Mouse (Mus musculus) heart, adult 2 months (tissue): ENCODE measurements at regions not wholly inside any gene's neighbourhood (a gene's known extent, or its start where the extent isn't known, plus 50 kb on each side); places are given as distances from the start of the nearest gene placed in this dataset.

Experiments
- DNase-seq, 2 experiments: peaks; one replicate each; pipeline ENCODE4 v3.0.0; 2021
- H3K27ac ChIP-seq: fragments of 200-600 bp; 2 replicates; pipeline ENCODE4 v1.8.1; 2022
- H3K27me3 ChIP-seq: fragments of 200-500 bp; 2 replicates; pipeline ENCODE4 v1.6.1; 2012; ENCODE audit warnings: mild to moderate bottlenecking, low read length, inconsistent platforms, mixed read lengths; ENCODE audit not compliant: control insufficient read depth, insufficient read depth
- H3K36me3 ChIP-seq: fragments of 200-500 bp; 2 replicates; pipeline ENCODE4 v1.6.1; 2012; ENCODE audit warnings: low read length, inconsistent platforms; ENCODE audit not compliant: control insufficient read depth, insufficient read depth
- H3K4me1 ChIP-seq: fragments of 200-500 bp; 2 replicates; pipeline ENCODE4 v1.6.1; 2011; ENCODE audit warnings: low read length; ENCODE audit not compliant: control insufficient read depth, insufficient read depth
- H3K4me3 ChIP-seq: fragments of 200-600 bp; 2 replicates; pipeline ENCODE4 v1.8.1; 2022
- H3K79me2 ChIP-seq: fragments of 200-500 bp; replicated peaks from 2 replicates; pipeline ENCODE4 v1.6.1; 2012; ENCODE audit warnings: mild to moderate bottlenecking, inconsistent platforms, low read length, moderate library complexity, mixed read lengths; ENCODE audit not compliant: control insufficient read depth, insufficient read depth
- H3K9ac ChIP-seq: fragments of 200-500 bp; 2 replicates; pipeline ENCODE4 v1.6.1; 2012; ENCODE audit warnings: low read depth, mild to moderate bottlenecking, control low read depth, inconsistent platforms, low read length, mixed read lengths
- CTCF ChIP-seq: fragments of 200-600 bp; IDR thresholded peaks from 2 replicates; pipeline ENCODE4 v1.8.1; 2022; ENCODE audit warnings: antibody characterized with exemption, mild to moderate bottlenecking, moderate library complexity
- EP300 ChIP-seq: fragments of 200-500 bp; IDR thresholded peaks from 2 replicates; pipeline ENCODE4 v1.6.1; 2011; ENCODE audit warnings: low read depth, low read length, control low read depth; ENCODE audit not compliant: insufficient read depth
- POLR2A ChIP-seq: fragments of 200-500 bp; IDR thresholded peaks from 2 replicates; pipeline ENCODE4 v1.6.1; 2011; ENCODE audit warnings: mild to moderate bottlenecking, low read depth, low read length, control low read depth; ENCODE audit not compliant: insufficient read depth
- WGBS: fragments of 180-500 bp; shearing (Covaris S2); methylation state at CpG from one replicate; pipeline ENCODE4 v1.1.7; 2018; 5-methylcytosine and 5-hydroxymethylcytosine counted together
- intact Hi-C: fragments of 180-260 bp; cut with DNase I; formaldehyde crosslinking; loops from one replicate; pipeline ENCODE4 v1.15.1; 2025

DNA sequence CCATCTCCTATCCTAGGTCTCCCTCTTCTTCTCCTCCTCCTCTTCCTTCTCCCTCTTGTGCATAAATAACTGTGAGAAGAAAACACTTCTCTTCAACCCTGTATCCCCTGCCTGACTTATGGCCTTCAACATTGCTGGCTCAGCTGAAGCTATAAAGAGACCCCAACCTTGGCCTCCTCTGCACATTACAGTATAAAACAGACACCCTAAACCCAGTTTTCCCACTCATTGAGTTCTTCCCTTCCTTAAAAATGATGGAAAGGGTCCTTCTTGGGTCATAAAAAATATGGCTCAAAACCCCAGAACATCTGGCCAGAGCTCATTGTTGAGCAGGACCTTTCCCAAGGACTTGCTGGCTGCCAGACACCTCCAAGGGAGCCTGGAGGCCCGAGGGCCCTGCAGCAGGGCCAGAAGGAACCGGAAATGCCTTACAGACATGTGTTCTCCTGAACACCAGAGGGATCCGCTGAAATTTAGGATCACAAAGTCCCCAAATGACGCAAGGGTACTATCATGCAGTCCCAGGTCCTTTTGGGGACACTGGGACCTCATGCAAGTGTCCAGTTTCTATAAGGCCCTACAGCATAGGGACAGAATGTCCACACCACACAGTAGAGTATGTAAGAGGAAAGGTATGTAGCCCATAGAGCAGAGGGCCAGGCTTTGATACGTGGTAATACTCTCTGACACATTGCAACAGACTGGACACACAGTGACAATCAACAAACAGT is 109.9 kb upstream of the Gm14444 start:
- Histone ChIP-seq H3K27me3 (no peaks in the 10 kb centered on the region), H3K79me2 (no peaks in the 10 kb centered on the region), H3K9ac (no peak overlapping the region), H3K27ac (no peak overlapping the region), H3K4me1 (no peaks in the 10 kb centered on the region; the same call in 1 of the 2 replicates), H3K36me3 (no peaks in the 10 kb centered on the region), H3K4me3 (no peak overlapping the region)
- WGBS: 58% methylated on average over 5 of the region's 5 CpGs
- DNase-seq: peak; percentile 27 to 28
- no peak for TF ChIP-seq CTCF
- no peak for TF ChIP-seq POLR2A
- TF ChIP-seq EP300: no peak
- intact Hi-C loops: loop anchor here (1.0 to 10.0 kb wide), 5 partner anchors 43 to 1335 kb away; no protein-coding TSS in a partner anchor

DNA sequence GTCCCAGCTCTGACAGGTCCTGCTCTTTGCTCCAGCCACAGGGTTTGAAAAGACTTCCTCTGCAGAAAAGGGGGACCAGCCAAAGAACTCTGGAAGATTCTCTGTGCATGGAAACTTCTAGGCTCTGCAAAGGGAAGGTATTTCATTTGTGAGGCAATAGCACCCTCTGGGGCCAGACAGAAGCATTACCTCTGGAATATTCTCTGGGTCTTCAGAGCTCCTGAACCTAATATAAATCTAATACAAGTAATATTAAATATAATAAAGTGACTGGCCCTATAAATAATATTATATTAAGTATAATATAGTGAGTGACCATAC is 109.4 kb upstream of the Gm14444 start:
- intact Hi-C loops: loop anchor here (1.0 to 5.0 kb wide), 4 partner anchors 43 to 1313 kb away; no protein-coding TSS in a partner anchor
- peak; percentile 49 to 63 for DNase-seq
- H3K4me3 ChIP-seq: no peak overlapping the region
- H3K9ac ChIP-seq: no peak overlapping the region
- TF ChIP-seq CTCF (peak; percentile 83), EP300 (no peak)
- no peak overlapping the region for H3K27ac ChIP-seq
- no peaks in the 10 kb centered on the region; the same call in 1 of the 2 replicates for H3K4me1 ChIP-seq
- H3K79me2 ChIP-seq: no peaks in the 10 kb centered on the region
- no peaks in the 10 kb centered on the region for H3K36me3 ChIP-seq
- no peaks in the 10 kb centered on the region for H3K27me3 ChIP-seq

DNA sequence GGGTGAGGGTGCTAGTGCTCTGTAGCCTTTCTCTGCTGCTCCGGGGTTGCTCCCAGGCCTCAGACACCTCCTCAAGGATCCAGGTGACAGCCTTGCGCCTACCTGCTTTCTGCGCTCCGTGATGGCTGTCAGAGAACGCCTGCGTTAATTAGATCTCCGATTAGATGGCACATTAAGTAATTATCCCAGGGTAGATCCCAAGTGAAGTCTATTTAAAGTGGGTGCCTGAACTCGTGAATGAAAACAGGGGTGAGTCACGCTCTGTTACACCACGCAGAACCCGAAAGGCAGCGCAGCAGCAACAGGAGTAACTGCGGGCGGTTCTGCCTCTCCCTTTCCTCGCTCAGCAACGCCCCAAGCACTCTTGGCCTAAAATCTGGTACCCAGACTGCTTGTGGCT is 108.2 kb upstream of the Gm14444 start:
- WGBS: 87% methylated on average over 16 of the region's 16 CpGs
- Histone ChIP-seq H3K4me3 (no peak overlapping the region), H3K27ac (no peak overlapping the region), H3K36me3 (no peaks in the 10 kb centered on the region), H3K79me2 (no peaks in the 10 kb centered on the region), H3K4me1 (no peaks in the 10 kb centered on the region; the same call in 1 of the 2 replicates), H3K27me3 (no peaks in the 10 kb centered on the region), H3K9ac (no peak overlapping the region)
- intact Hi-C loops: loop anchor here (2.0 to 5.0 kb wide), 3 partner anchors 44 to 1314 kb away; no protein-coding TSS in a partner anchor
- DNase-seq: no peak
- TF ChIP-seq EP300: no peak
- TF ChIP-seq CTCF: no peak
- no peak for TF ChIP-seq POLR2A

DNA sequence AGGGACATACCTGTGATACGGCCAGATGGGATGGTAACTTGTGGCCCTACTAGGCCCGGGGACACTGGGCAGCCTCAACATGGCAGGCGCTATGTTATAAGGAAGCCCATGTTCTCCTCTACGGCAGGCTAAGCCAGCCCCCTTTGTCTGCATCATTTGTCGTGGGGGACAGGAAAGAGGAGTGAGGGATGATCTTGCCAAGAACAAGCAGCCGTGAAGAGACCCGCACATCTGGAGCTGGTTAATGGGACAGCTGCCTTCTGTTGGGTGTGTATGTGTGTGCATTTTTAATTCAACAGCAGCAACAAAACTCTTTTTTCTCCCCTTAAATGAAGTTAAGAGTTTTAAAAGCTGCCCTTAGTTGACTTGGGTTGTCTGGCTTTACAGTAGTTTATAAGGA is 106.4 kb upstream of the Gm14444 start:
- H3K9ac ChIP-seq: no peak overlapping the region
- H3K4me3 ChIP-seq: no peak overlapping the region
- no peak for DNase-seq
- no peaks in the 10 kb centered on the region for H3K36me3 ChIP-seq
- no peaks in the 10 kb centered on the region for H3K79me2 ChIP-seq
- H3K4me1 ChIP-seq: no peaks in the 10 kb centered on the region; the same call in 1 of the 2 replicates
- intact Hi-C loops: loop anchor here (5.0 kb wide), 2 partner anchors 46 to 1316 kb away; no protein-coding TSS in a partner anchor
- no peak overlapping the region for H3K27ac ChIP-seq
- 59% methylated on average over 7 of the region's 7 CpGs for WGBS
- no peaks in the 10 kb centered on the region for H3K27me3 ChIP-seq
- TF ChIP-seq POLR2A (no peak), EP300 (no peak), CTCF (no peak)

DNA sequence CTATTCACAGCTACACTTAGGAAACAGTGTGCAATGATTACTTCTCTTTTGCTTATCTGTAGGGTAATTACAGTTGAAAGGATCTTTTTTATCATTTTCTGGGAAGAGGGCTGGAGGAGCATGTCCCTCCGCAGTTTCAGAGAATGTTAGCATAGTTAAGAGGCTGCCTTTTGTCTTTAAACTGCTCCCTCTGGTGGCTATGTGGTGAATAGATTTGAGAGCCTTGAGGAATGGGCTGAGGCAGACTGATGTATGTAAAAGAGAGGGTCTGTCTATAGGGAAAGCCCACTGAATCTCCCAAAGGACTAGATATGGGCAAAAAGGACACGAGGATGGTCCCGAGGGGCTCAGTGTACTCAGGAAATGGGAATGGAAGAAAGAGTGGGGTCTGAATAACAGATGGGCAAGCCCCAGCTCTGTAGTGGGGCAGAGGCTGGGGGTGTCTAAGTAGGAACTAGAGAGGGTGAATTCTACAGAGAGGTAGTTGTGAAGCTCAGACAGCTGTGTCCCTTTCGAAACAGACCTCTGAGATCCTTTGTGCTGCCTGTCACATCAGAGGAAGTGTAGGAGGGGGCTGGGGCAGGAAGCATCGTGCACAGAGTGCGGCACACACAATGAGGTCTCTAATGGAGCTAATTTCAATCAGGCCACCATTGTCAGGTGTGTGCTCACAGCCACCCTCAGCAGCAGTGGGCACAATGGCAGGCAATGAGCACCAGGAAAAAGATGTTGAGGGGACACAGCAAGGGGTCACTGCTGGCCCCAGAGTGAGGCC is 104.0 kb upstream of the Gm14444 start:
- no peak for DNase-seq
- no peaks in the 10 kb centered on the region for H3K36me3 ChIP-seq
- H3K4me3 ChIP-seq: no peak overlapping the region
- intact Hi-C loops: no loop called here
- H3K27me3 ChIP-seq: no peaks in the 10 kb centered on the region
- WGBS: 27% methylated on average over 6 of the region's 6 CpGs
- peak; percentile 85 for TF ChIP-seq CTCF
- TF ChIP-seq POLR2A: no peak
- no peak for TF ChIP-seq EP300
- no peaks in the 10 kb centered on the region for H3K4me1 ChIP-seq
- no peaks in the 10 kb centered on the region for H3K79me2 ChIP-seq
- H3K9ac ChIP-seq: no peak overlapping the region
- no peak overlapping the region for H3K27ac ChIP-seq

DNA sequence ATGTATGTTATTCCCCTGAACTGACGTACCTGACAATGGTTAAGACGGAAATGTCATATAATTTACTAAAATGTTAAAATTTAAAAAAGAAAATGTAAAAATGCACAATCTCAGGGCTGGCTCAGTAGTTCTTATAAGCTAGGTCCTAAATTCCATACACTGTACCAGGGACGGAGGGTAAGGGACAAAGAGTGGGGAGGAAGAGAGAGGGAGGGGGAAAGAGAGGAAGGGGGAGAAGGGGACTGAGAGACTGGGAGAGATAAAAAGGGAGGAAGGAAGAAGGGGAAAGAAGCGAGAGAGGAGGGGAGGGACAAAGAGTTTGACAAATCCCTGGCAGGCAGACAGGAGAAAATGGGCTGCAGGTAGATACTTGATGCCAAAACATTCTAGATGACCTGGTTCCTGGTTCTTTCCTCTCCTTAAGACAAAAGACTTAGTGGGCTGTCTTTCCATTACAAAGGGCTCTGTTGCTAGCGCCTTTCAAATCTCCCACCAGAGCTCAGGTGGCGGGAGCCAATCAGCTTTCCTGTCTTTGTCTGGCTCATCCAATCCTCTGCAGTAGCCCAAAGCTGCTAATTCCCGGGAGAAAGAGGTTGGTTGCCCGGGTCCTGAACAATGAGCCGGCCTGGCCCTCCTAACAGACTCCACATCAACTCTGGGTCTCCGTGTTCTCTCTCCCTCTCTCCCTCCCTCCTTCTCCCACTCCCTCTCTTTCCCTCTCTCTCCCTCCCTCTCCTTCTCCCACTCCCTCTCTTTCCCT is 92.7 kb upstream of the Gm14444 start:
- no peaks in the 10 kb centered on the region for H3K79me2 ChIP-seq
- no peak for DNase-seq
- no peak overlapping the region for H3K27ac ChIP-seq
- TF ChIP-seq EP300 (no peak), POLR2A (no peak), CTCF (no peak)
- H3K36me3 ChIP-seq: no peaks in the 10 kb centered on the region
- H3K4me3 ChIP-seq: no peak overlapping the region
- WGBS: 19% methylated on average over 10 of the region's 10 CpGs
- intact Hi-C loops: no loop called here
- H3K9ac ChIP-seq: no peak overlapping the region
- no peaks in the 10 kb centered on the region for H3K4me1 ChIP-seq
- H3K27me3 ChIP-seq: no peaks in the 10 kb centered on the region
